Mouse (Mus musculus) forebrain, embryonic 16.5 days (tissue): ENCODE results near the gene Rad51b. TPM values are rescaled to one million over a fixed set of nuclear protein-coding genes. Genes with fewer than 3 reads are reported as not detected.

ENCODE experiments used
- ATAC-seq: fragments of 200-750 bp; cut with Nextera tagmentation; 2 replicates; pipeline ENCODE4 v1.8.0; 2017; ENCODE audit warnings: mild to moderate bottlenecking, moderate library complexity
- H3K27ac ChIP-seq: fragments of 300-500 bp; sonication (generic); 2 replicates; pipeline ENCODE4 v1.5.1; 2014; ENCODE audit warnings: low read length, control low read depth
- H3K27me3 ChIP-seq: fragments of 300-500 bp; sonication (generic); replicated peaks from 2 replicates; pipeline ENCODE4 v1.6.1; 2014; ENCODE audit warnings: low read length; ENCODE audit not compliant: control insufficient read depth, insufficient read depth
- H3K36me3 ChIP-seq: fragments of 300-500 bp; sonication (generic); 2 replicates; pipeline ENCODE4 v1.6.1; 2014; ENCODE audit not compliant: control insufficient read depth, insufficient read depth
- H3K4me1 ChIP-seq: fragments of 300-500 bp; sonication (generic); replicated peaks from 2 replicates; pipeline ENCODE4 v1.6.1; 2014; ENCODE audit warnings: low read length; ENCODE audit not compliant: control insufficient read depth, insufficient read depth
- H3K4me2 ChIP-seq: fragments of 300-500 bp; sonication (generic); 2 replicates; pipeline ENCODE4 v1.6.1; 2014; ENCODE audit warnings: mild to moderate bottlenecking, low read length, control low read depth
- H3K4me3 ChIP-seq: fragments of 300-500 bp; sonication (generic); replicated peaks from 2 replicates; pipeline ENCODE4 v1.5.1; 2014; ENCODE audit warnings: mild to moderate bottlenecking, low read length, control low read depth
- H3K9ac ChIP-seq: fragments of 300-500 bp; sonication (generic); replicated peaks from 2 replicates; pipeline ENCODE4 v1.6.1; 2014; ENCODE audit warnings: low read depth, low read length, control low read depth
- H3K9me3 ChIP-seq: fragments of 300-500 bp; sonication (generic); 2 replicates; pipeline ENCODE4 v1.6.1; 2016; ENCODE audit warnings: low read length; ENCODE audit not compliant: control insufficient read depth
- WGBS: fragments of 180-500 bp; shearing (Covaris S2); extraction: QIAGEN DNeasy Blood & Tissue Kit; methylation state at CpG from one replicate; pipeline ENCODE4 v1.1.7; 2014; 5-methylcytosine and 5-hydroxymethylcytosine counted together
- polyA plus RNA-seq: library from polyadenylated mRNA; unstranded; fragments of >200 nt; fragmentation: Nextera tagmentation; extraction: Ambion mirVana; gene quantifications from 2 replicates; pipeline ENCODE4 v1.2.1, GENCODE M21; 2015

Rad51b gene
- polyA plus RNA-seq, 1 experiment from 2014 or later = 2.6 TPM

GRCm38 (mm10) chr12:79292874-79293273, 4.2 kb upstream of the Rad51b start:
- no peak overlapping the region for H3K27ac ChIP-seq
- H3K4me1 ChIP-seq = peaks cover 17% of the 10 kb centered on the region
- no peak overlapping the region for H3K9ac ChIP-seq
- no peaks in the 10 kb centered on the region for H3K27me3 ChIP-seq
- peaks cover 8% of the 10 kb centered on the region; the same call in 1 of the 2 replicates for H3K36me3 ChIP-seq
- WGBS = 81% methylated on average over 6 of the region's 6 CpGs
- H3K9me3 ChIP-seq = no peaks in the 10 kb centered on the region
- no peak overlapping the region for H3K4me2 ChIP-seq
- H3K4me3 ChIP-seq = no peak overlapping the region
- ATAC-seq = no peak

DNA sequence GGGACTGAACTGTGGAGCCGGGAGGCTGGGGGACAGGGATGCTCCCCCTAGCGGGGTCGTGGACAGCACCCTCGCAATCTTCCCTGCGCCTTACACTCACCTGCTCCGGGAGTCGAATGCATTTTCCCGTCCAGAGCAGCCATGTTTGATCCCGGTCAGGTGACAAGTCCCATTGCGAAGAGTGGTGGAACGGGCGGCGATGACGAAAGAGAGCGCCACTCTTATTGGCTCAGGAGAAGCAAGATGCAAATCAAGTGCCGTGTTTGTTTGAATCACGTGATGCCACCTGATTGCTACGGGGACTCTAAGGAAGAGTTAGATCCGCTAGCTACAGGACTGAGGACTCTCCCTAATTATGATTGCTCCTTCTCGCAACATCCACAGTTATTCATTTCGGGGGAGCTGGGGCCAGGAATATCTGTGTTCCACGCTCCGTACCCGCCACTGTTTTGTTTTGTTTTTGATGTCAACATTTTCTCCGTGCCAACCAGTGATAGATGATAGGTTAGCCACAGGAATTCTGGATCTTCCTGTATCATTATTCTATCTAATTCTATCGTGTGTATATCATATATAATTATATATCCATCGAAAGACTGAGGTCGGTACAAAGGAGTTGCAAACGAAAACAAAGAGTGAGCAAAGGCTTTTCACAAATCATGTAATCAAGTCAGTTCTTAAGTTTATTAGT, 811 bp upstream of the Rad51b start, which contains the start of gene Zfyve26:
Gene Zfyve26, minus strand, starts transcription at position 179 of the 691 bp plus-strand sequence.
- Histone ChIP-seq H3K27me3 (no peaks in the 10 kb centered on the region), H3K9ac (peak within 1 kb of the TSS; percentile 62), H3K4me2 (peak within 1 kb of the TSS; percentile 90), H3K4me1 (peaks cover 17% of the 10 kb centered on the region), H3K9me3 (no peaks in the 10 kb centered on the region), H3K27ac (peak within 1 kb of the TSS; percentile 66), H3K4me3 (peak within 1 kb of the TSS; percentile 65), H3K36me3 (no peaks in the 10 kb centered on the region)
- peak; percentile 98 for ATAC-seq
- under 1% methylated on average over 29 of the region's 29 CpGs for WGBS

DNA sequence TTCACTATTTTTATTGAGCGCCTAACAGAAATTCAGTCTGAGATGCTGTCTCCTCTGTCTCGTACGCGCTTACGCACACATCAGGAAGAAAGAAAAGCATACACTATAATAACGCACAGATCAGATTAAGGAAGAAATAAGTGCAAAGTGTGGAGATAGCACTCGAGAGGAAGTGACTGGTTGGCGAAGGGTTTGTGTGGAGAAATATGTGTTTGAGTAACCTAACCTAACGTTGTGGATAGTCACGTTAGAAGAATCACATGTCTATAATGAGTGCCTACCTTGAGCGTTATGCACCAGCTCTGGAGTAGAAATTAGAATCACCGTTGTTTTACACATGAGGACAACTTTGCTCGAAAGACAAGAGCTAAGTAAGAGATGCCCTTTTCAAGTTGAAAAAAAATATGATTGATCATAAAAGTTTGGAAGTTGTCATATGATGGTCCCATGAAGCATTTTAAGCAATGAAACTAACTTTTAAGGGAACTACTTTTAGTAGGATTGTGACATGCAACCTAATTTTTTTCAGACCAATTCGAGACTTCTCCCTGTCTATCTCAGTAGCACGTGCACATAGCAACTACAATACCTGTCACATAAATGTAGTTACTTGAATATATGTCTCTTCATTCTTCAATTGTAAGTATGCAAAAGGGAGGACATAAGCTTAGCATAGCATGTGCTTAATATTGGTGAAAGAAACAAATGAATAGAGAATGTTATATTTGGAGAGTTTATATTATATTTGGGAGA, 978 bp downstream of the Rad51b start:
- peak overlapping the region; percentile 65; the same call in 1 of the 2 replicates for H3K4me3 ChIP-seq
- no peaks in the 10 kb centered on the region for H3K27me3 ChIP-seq
- 12% methylated on average over 15 of the region's 15 CpGs for WGBS
- no peak overlapping the region for H3K27ac ChIP-seq
- H3K4me2 ChIP-seq = peak overlapping the region; percentile 90
- ATAC-seq = no peak
- no peaks in the 10 kb centered on the region for H3K36me3 ChIP-seq
- peaks cover 17% of the 10 kb centered on the region for H3K4me1 ChIP-seq
- H3K9ac ChIP-seq = no peak overlapping the region
- no peaks in the 10 kb centered on the region for H3K9me3 ChIP-seq

GRCm38 (mm10) chr12:79301802-79302201, 4.7 kb downstream of the Rad51b start:
- Histone ChIP-seq H3K4me1 (0 out of 2 replicates have a peak, but pooled peaks cover 3% of the 10 kb centered on the region), H3K9ac (no peak overlapping the region), H3K9me3 (no peaks in the 10 kb centered on the region), H3K27me3 (no peaks in the 10 kb centered on the region), H3K27ac (no peak overlapping the region), H3K36me3 (no peaks in the 10 kb centered on the region), H3K4me2 (no peak overlapping the region), H3K4me3 (no peak overlapping the region)
- ATAC-seq = no peak
- WGBS = 80% methylated on average over 9 of the region's 9 CpGs

DNA sequence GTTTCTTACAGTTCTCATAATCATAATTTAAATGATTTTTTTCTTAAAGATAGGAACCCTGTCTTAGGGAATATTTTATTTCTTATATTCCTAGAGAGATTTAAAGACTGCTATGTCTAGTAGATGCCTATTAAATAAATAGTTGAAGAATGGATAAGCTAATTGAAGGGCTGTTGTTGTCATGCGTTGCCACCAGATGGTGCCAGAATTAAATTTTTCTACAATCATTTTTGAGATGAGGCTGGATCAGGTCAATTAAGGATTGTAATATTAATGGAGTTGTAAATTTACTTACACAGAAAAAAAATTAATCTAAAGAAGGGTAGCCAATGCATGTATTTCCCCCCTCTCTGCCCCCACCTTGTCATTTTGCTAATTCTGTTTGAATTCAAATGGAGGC, 8.0 kb downstream of the Rad51b start:
- ATAC-seq = no peak
- no peak overlapping the region for H3K4me2 ChIP-seq
- 64% methylated on average over 1 of the region's 1 CpGs for WGBS

GRCm38 (mm10) chr12:79306013-79306412, 8.9 kb downstream of the Rad51b start:
- H3K27ac ChIP-seq = no peak overlapping the region
- no peaks in the 10 kb centered on the region for H3K9me3 ChIP-seq
- no peaks in the 10 kb centered on the region for H3K4me1 ChIP-seq
- no peaks in the 10 kb centered on the region for H3K36me3 ChIP-seq
- WGBS = 79% methylated on average over 4 of the region's 4 CpGs
- no peaks in the 10 kb centered on the region for H3K27me3 ChIP-seq
- ATAC-seq = no peak
- H3K4me2 ChIP-seq = no peak overlapping the region
- H3K9ac ChIP-seq = no peak overlapping the region
- H3K4me3 ChIP-seq = no peak overlapping the region

More for the DNA sequence above, 8.0 kb downstream of the Rad51b start:
- no peak overlapping the region for H3K4me3 ChIP-seq
- H3K9ac ChIP-seq = no peak overlapping the region
- H3K4me1 ChIP-seq = no peaks in the 10 kb centered on the region
- no peaks in the 10 kb centered on the region for H3K9me3 ChIP-seq
- no peak overlapping the region for H3K27ac ChIP-seq
- H3K27me3 ChIP-seq = no peaks in the 10 kb centered on the region
- H3K36me3 ChIP-seq = no peaks in the 10 kb centered on the region

- ATAC-seq = no peak
- Histone ChIP-seq H3K27ac (no peak overlapping the region), H3K36me3 (no peaks in the 10 kb centered on the region), H3K4me3 (no peak overlapping the region), H3K27me3 (no peaks in the 10 kb centered on the region), H3K4me1 (no peaks in the 10 kb centered on the region), H3K4me2 (no peak overlapping the region), H3K9ac (no peak overlapping the region), H3K9me3 (no peaks in the 10 kb centered on the region)
- 84% methylated on average over 4 of the region's 4 CpGs for WGBS
Observed at GRCm38 (mm10) chr12:79313721-79314120, 16.6 kb downstream of the Rad51b start.

DNA sequence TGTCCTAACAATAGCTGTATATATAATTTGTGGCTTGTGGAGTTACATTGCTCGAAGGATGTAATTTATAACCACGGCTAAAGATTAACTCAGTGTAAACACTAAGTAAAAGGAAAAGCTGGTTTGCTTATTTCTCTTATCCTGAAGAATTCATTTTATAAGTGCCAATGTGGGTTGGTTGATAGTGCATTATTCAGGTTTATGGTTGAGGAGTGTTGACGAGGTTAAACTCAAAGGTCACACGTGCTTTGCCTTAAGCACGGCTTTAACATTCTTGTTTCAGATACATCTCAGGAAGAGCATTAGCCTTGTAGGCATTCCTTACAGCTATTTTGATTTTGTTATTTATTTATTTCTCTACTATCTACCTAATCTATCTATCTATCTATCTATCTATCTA, 20.3 kb downstream of the Rad51b start:
- H3K4me3 ChIP-seq = no peak overlapping the region
- no peaks in the 10 kb centered on the region for H3K4me1 ChIP-seq
- no peak for ATAC-seq
- H3K9me3 ChIP-seq = no peaks in the 10 kb centered on the region
- no peaks in the 10 kb centered on the region for H3K27me3 ChIP-seq
- no peak overlapping the region for H3K27ac ChIP-seq
- 93% methylated on average over 5 of the region's 5 CpGs for WGBS
- no peaks in the 10 kb centered on the region for H3K36me3 ChIP-seq
- H3K9ac ChIP-seq = no peak overlapping the region
- H3K4me2 ChIP-seq = no peak overlapping the region

GRCm38 (mm10) chr12:79320895-79321294, 23.8 kb downstream of the Rad51b start:
- Histone ChIP-seq H3K27ac (no peak overlapping the region), H3K4me3 (no peak overlapping the region), H3K27me3 (no peaks in the 10 kb centered on the region), H3K9ac (no peak overlapping the region), H3K9me3 (no peaks in the 10 kb centered on the region), H3K4me2 (no peak overlapping the region), H3K36me3 (no peaks in the 10 kb centered on the region), H3K4me1 (no peaks in the 10 kb centered on the region)
- WGBS = 91% methylated on average over 5 of the region's 5 CpGs
- ATAC-seq = no peak
